In the genomic region with DNA sequence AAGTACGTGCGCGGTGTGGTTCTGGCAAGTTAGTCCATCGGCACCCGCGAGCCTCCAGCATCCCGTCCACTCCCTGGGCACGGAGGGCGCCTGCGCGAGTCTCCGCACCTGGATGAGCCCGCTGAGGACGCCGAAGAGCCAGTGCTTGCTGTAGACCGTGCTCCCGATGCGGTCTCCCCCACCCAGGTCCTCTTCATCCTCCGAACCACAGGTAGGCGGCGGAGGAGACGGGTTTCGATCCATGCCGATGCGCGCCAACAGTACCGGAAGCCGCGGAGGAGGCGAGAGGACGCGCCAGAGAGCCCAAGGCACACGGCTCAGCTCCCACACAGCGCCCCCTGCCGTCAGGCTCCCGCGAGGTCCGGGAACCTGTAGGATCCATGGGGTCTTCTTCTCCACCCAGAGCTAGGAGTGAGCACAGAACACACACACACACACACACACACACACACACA, we compare ENCODE assay signal across 7 mouse cellular contexts. TPM values are rescaled to one million over a fixed set of nuclear protein-coding genes. Genes with fewer than 3 reads are reported as not detected.
A peak's percentile ranks its signal among the peaks of the same experiment; 100 is the strongest.
DNase-seq lines count a peak whose midpoint lies in the region; ATAC-seq and TF ChIP-seq lines count a peak whose summit lies in the region.

A gene (minus strand): TSS at position 291 of the 455 bp plus-strand sequence.

- DNase-seq in adrenal gland, postnatal 14 days, result peak; percentile 93
- peak; percentile 97 for DNase-seq in embryonic facial prominence, embryonic 11.5 days (ENCODE audit: low spot score)
- DNase-seq in heart, adult 11 months, result peak; percentile 98
- DNase-seq in kidney, adult 18-20 months, result peak; percentile 86
- DNase-seq in spleen, adult 2 months (ENCODE audit: low read depth in 1 of 2, low spot score in 2 of 2), result peak; percentile 78 to 79

- TF ChIP-seq POLR2A in spleen, adult 2 months (IDR thresholded peaks at IDR 0.05; ENCODE audit: low read depth, low read length), result peak; percentile 53; the same call in 1 of the 2 replicates

- no peaks in the 10 kb centered on the region for H3K27me3 ChIP-seq in embryonic facial prominence, embryonic 11.5 days (ENCODE audit: control insufficient read depth, insufficient read depth, low read length)
- H3K27me3 ChIP-seq in limb, embryonic 12.5 days, result no peaks in the 10 kb centered on the region
- no peaks in the 10 kb centered on the region for H3K27me3 ChIP-seq in midbrain, embryonic 15.5 days (replicated peaks)
- H3K27me3 ChIP-seq in spleen, adult 2 months (ENCODE audit: control insufficient read depth, insufficient read depth, low read length), result no peaks in the 10 kb centered on the region

- H3K9ac ChIP-seq in embryonic facial prominence, embryonic 11.5 days (replicated peaks; ENCODE audit: low read length), result peak within 1 kb of the TSS; percentile 97
- peak within 1 kb of the TSS; percentile 92 for H3K9ac ChIP-seq in limb, embryonic 12.5 days (replicated peaks)
- peak within 1 kb of the TSS; percentile 85 for H3K9ac ChIP-seq in midbrain, embryonic 15.5 days

- H3K4me3 ChIP-seq in embryonic facial prominence, embryonic 11.5 days (ENCODE audit: low read depth, low read length), result peak within 1 kb of the TSS; percentile 89
- peak within 1 kb of the TSS; percentile 78 for H3K4me3 ChIP-seq in limb, embryonic 12.5 days (replicated peaks)
- H3K4me3 ChIP-seq in midbrain, embryonic 15.5 days, result peak within 1 kb of the TSS; percentile 76
- H3K4me3 ChIP-seq in spleen, adult 2 months (ENCODE audit: extremely low read depth, insufficient read depth, insufficient read length), result peak within 1 kb of the TSS; percentile 98

- H3K4me1 ChIP-seq in embryonic facial prominence, embryonic 11.5 days (ENCODE audit: control insufficient read depth, insufficient read depth, low read length), result no peaks in the 10 kb centered on the region
- peaks cover 8% of the 10 kb centered on the region for H3K4me1 ChIP-seq in limb, embryonic 12.5 days (replicated peaks)
- H3K4me1 ChIP-seq in midbrain, embryonic 15.5 days, result peaks cover 9% of the 10 kb centered on the region
- peaks cover 8% of the 10 kb centered on the region; the same call in 1 of the 2 replicates for H3K4me1 ChIP-seq in spleen, adult 2 months (ENCODE audit: control insufficient read depth, insufficient read depth, insufficient read length)

- peak; percentile 96 for TF ChIP-seq CTCF in spleen, adult 2 months (IDR thresholded peaks at IDR 0.05; ENCODE audit: extremely low read depth, insufficient read depth, insufficient read length, insufficient replicate concordance)

- peak within 1 kb of the TSS; percentile 76 for H3K27ac ChIP-seq in embryonic facial prominence, embryonic 11.5 days (replicated peaks; ENCODE audit: low read depth, low read length)
- H3K27ac ChIP-seq in limb, embryonic 12.5 days, result peak within 1 kb of the TSS; percentile 90
- peak within 1 kb of the TSS; percentile 84 for H3K27ac ChIP-seq in midbrain, embryonic 15.5 days
- peak within 1 kb of the TSS; percentile 66 for H3K27ac ChIP-seq in spleen, adult 2 months (ENCODE audit: insufficient read depth, low read length)

- WGBS in embryonic facial prominence, embryonic 11.5 days, result under 1% methylated on average over 38 of the region's 38 CpGs
- under 1% methylated on average over 38 of the region's 38 CpGs for WGBS in limb, embryonic 12.5 days
- under 1% methylated on average over 35 of the region's 38 CpGs for WGBS in midbrain, embryonic 15.5 days
- under 1% methylated on average over 38 of the region's 38 CpGs for WGBS in spleen, adult 2 months

- peak; percentile 97 for ATAC-seq in embryonic facial prominence, embryonic 11.5 days (replicated peaks; ENCODE audit: insufficient number of reproducible peaks, low FRiP score, low TSS enrichment, low read depth)
- ATAC-seq in limb, embryonic 12.5 days (ENCODE audit: insufficient number of reproducible peaks, insufficient read depth, low FRiP score, low TSS enrichment, low read depth), result peak; percentile 96
- ATAC-seq in midbrain, embryonic 15.5 days (replicated peaks), result peak; percentile 98

- H3K4me2 ChIP-seq in embryonic facial prominence, embryonic 11.5 days (ENCODE audit: low read depth, low read length), result peak within 1 kb of the TSS; percentile 40
- H3K4me2 ChIP-seq in limb, embryonic 12.5 days, result peak within 1 kb of the TSS; percentile 63
- H3K4me2 ChIP-seq in midbrain, embryonic 15.5 days, result peak within 1 kb of the TSS; percentile 52

- no peaks in the 10 kb centered on the region for H3K9me3 ChIP-seq in embryonic facial prominence, embryonic 11.5 days (replicated peaks; ENCODE audit: control insufficient read depth, low read length)
- H3K9me3 ChIP-seq in limb, embryonic 12.5 days, result no peaks in the 10 kb centered on the region
- H3K9me3 ChIP-seq in midbrain, embryonic 15.5 days, result no peaks in the 10 kb centered on the region

- H3K36me3 ChIP-seq in embryonic facial prominence, embryonic 11.5 days (replicated peaks; ENCODE audit: control insufficient read depth, insufficient read depth, low read depth, low read length), result peaks cover 6% of the 10 kb centered on the region
- peaks cover 31% of the 10 kb centered on the region for H3K36me3 ChIP-seq in limb, embryonic 12.5 days
- no peaks in the 10 kb centered on the region; the same call in 1 of the 2 replicates for H3K36me3 ChIP-seq in midbrain, embryonic 15.5 days (replicated peaks)
- peaks cover 8% of the 10 kb centered on the region for H3K36me3 ChIP-seq in spleen, adult 2 months (ENCODE audit: control insufficient read depth, insufficient read depth, low read length)

RNA-seq across cellular contexts. Expression of the gene that starts here (rescaled TPM):
- 8.3 and 9.9 TPM in 2 replicates for total RNA-seq in adrenal gland, postnatal 14 days (2021)
- 45.6 and 51.7 TPM in 2 replicates for polyA plus RNA-seq in embryonic facial prominence, embryonic 11.5 days (2014; fragmentation: Nextera tagmentation; extraction: Ambion mirVana)
- 41.3 and 44.4 TPM in 2 replicates for polyA plus RNA-seq in limb, embryonic 12.5 days (2016; fragmentation: Nextera tagmentation; extraction: Ambion mirVana)
- polyA plus RNA-seq in midbrain, embryonic 15.5 days (2015; fragmentation: Nextera tagmentation; extraction: Ambion mirVana), result 13.3 and 13.9 TPM in 2 replicates
- 5.0 and 5.8 TPM in 2 replicates for polyA plus RNA-seq in spleen, adult 2 months (2012; rRNA removed)

Comparison
In these comparisons a context has a peak if more than half of its experiments do, and no peak if none do; other contexts are left out.
1. Peak in every context shown above with its lines: DNase-seq, ATAC-seq, H3K4me3 ChIP-seq and H3K27ac ChIP-seq.